8 mouse cellular contexts compared by ENCODE assay signal in the genomic region with DNA sequence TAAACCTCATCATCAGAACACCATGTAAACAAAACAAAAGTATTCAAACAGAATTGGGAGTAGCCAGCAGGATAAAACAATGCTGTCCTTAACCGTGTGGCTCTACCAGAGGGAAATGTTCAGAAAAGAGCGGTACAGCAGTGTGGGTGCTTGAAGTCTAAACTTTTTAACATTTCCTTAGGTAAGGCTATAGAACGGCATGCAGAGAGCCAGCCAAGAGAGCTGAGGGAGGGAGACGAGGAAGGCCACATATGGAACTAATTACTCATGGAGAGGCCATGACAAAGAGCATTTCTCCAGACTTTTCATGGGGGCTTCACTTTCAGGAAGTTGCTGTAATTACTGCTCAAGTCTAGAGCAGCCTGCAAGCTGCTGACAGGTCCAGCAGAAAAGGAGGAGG.
DNase-seq lines count a peak whose midpoint lies in the region; ATAC-seq and TF ChIP-seq lines count a peak whose summit lies in the region.

No protein-coding gene starts in this region.

- no peak for TF ChIP-seq POLR2A in myocyte (IDR thresholded peaks at IDR 0.05; ENCODE audit: insufficient read length, low read depth)

- 0 out of 2 replicates have a peak overlapping the region, but pooled peaks have one; percentile 6 for H3K4me3 ChIP-seq in kidney, embryonic 16.5 days (ENCODE audit: low read length)
- no peak overlapping the region for H3K4me3 ChIP-seq in heart, embryonic 14.5 days (ENCODE audit: control insufficient read depth in 1 of 2, insufficient read depth in 1 of 2, low read depth in 1 of 2, low read length in 2 of 2)
- peak overlapping the region; percentile 75 for H3K4me3 ChIP-seq in myocyte

- peak overlapping the region; percentile 91 for H3K27ac ChIP-seq in kidney, embryonic 16.5 days (ENCODE audit: low read length)
- peak overlapping the region; percentile 70 to 80 for H3K27ac ChIP-seq in heart, embryonic 14.5 days (replicated peaks in 1 of 2; ENCODE audit: control insufficient read depth in 1 of 2, insufficient read depth in 1 of 2, low read depth in 2 of 2, low read length in 2 of 2)

- ATAC-seq in kidney, embryonic 16.5 days (ENCODE audit: low FRiP score, low TSS enrichment): peak; percentile 76
- ATAC-seq in heart, embryonic 14.5 days (ENCODE audit: insufficient number of reproducible peaks, insufficient read depth, low FRiP score, low read depth): no peak

- WGBS in kidney, embryonic 16.5 days: 9% methylated on average over 4 of the region's 4 CpGs
- WGBS in heart, embryonic 14.5 days: 44% methylated on average over 4 of the region's 4 CpGs

- H3K9me3 ChIP-seq in kidney, embryonic 16.5 days (ENCODE audit: low read length): no peaks in the 10 kb centered on the region
- no peaks in the 10 kb centered on the region for H3K9me3 ChIP-seq in heart, embryonic 14.5 days (ENCODE audit: control insufficient read depth, low read length)

- H3K27me3 ChIP-seq in kidney, embryonic 16.5 days (ENCODE audit: insufficient read depth, low read length): no peaks in the 10 kb centered on the region
- no peaks in the 10 kb centered on the region for H3K27me3 ChIP-seq in heart, embryonic 14.5 days (ENCODE audit: control insufficient read depth, insufficient read depth, low read length)
- no peaks in the 10 kb centered on the region for H3K27me3 ChIP-seq in myocyte (ENCODE audit: control insufficient read depth, insufficient read depth, insufficient read length)

- H3K36me3 ChIP-seq in kidney, embryonic 16.5 days (ENCODE audit: insufficient read depth, low read length): no peaks in the 10 kb centered on the region
- no peaks in the 10 kb centered on the region for H3K36me3 ChIP-seq in heart, embryonic 14.5 days (ENCODE audit: control insufficient read depth, insufficient read depth, low read length)
- H3K36me3 ChIP-seq in myocyte (ENCODE audit: control insufficient read depth, insufficient read depth): peaks cover 15% of the 10 kb centered on the region

- H3K79me2 ChIP-seq in myocyte (ENCODE audit: control insufficient read depth, insufficient read depth): peaks cover 40% of the 10 kb centered on the region

- DNase-seq in kidney, adult 9 months: no peak
- peak; percentile 86 for DNase-seq in embryo, embryonic 10.5 days (ENCODE audit: low spot score)
- no peak for DNase-seq in frontal cortex, postnatal 10 days (ENCODE audit: low spot score in 2 of 2)
- DNase-seq in right cerebral cortex, postnatal 10 days (ENCODE audit: low spot score in 2 of 2): no peak
- DNase-seq in spleen, adult 12 weeks (ENCODE audit: low spot score): no peak

- H3K4me2 ChIP-seq in kidney, embryonic 16.5 days (replicated peaks; ENCODE audit: low read depth, low read length): peak overlapping the region; percentile 37
- H3K4me2 ChIP-seq in heart, embryonic 14.5 days (ENCODE audit: low read length): peak overlapping the region; percentile 20; the same call in 1 of the 2 replicates
- H3K4me2 ChIP-seq in myocyte (ENCODE audit: low read depth): peak overlapping the region; percentile 94

- peak overlapping the region; percentile 41 for H3K9ac ChIP-seq in kidney, embryonic 16.5 days (replicated peaks; ENCODE audit: low read length)
- no peak overlapping the region for H3K9ac ChIP-seq in heart, embryonic 14.5 days (ENCODE audit: low read length)

- H3K4me1 ChIP-seq in kidney, embryonic 16.5 days (ENCODE audit: insufficient read depth, low read length): peaks cover 22% of the 10 kb centered on the region
- H3K4me1 ChIP-seq in heart, embryonic 14.5 days (ENCODE audit: control insufficient read depth in 2 of 2, insufficient read depth in 2 of 2, low read length in 2 of 2): peaks cover 3 to 10% of the 10 kb centered on the region in 2 experiments; a peak in 3 of 4 replicates

- H3ac ChIP-seq in myocyte (ENCODE audit: control insufficient read depth, insufficient read length): no peak overlapping the region

TF ChIP-seq in myocyte, 11 proteins besides CTCF, POLR2A, EP300 and RAD21:
- no peak for TF ChIP-seq MYOG (IDR thresholded peaks at IDR 0.05; ENCODE audit: control insufficient read depth in 1 of 3, insufficient read depth in 1 of 3, insufficient read length in 2 of 3, low read depth in 2 of 3)
- no peak for TF ChIP-seq SRF (IDR thresholded peaks at IDR 0.05; ENCODE audit: control insufficient read depth, insufficient read length, low read depth)
- TF ChIP-seq USF1 (IDR thresholded peaks at IDR 0.05; ENCODE audit: low read depth): no peak
- no peak for TF ChIP-seq REST (IDR thresholded peaks at IDR 0.05; ENCODE audit: insufficient read depth, insufficient read length)
- no peak for TF ChIP-seq MAX (IDR thresholded peaks at IDR 0.05; ENCODE audit: low read depth)
- TF ChIP-seq POLR2AphosphoS2 (IDR thresholded peaks at IDR 0.05; ENCODE audit: insufficient read length, low read depth): no peak
- TF ChIP-seq TCF3 (IDR thresholded peaks at IDR 0.05; ENCODE audit: insufficient read length, low read depth): no peak
- no peak for TF ChIP-seq MYOD1 (IDR thresholded peaks at IDR 0.05; ENCODE audit: control insufficient read depth in 1 of 3, insufficient read length in 2 of 3, low read depth in 2 of 3)
- TF ChIP-seq E2F4 (IDR thresholded peaks at IDR 0.05; ENCODE audit: insufficient read depth): no peak

Comparison
In these comparisons a context has a peak if more than half of its experiments do, and no peak if none do; other contexts are left out.
1. H3K4me2 ChIP-seq: peak in every context shown above with its lines; median percentile 94 in myocyte; 37 in kidney, embryonic 16.5 days; 20 in heart, embryonic 14.5 days.
2. H3K4me3 ChIP-seq: peak in kidney, embryonic 16.5 days (single experiment) and myocyte (single experiment); none in heart, embryonic 14.5 days (0 of 2).